Comparison of ENCODE assay signal across 19 mouse cellular contexts in the genomic region with DNA sequence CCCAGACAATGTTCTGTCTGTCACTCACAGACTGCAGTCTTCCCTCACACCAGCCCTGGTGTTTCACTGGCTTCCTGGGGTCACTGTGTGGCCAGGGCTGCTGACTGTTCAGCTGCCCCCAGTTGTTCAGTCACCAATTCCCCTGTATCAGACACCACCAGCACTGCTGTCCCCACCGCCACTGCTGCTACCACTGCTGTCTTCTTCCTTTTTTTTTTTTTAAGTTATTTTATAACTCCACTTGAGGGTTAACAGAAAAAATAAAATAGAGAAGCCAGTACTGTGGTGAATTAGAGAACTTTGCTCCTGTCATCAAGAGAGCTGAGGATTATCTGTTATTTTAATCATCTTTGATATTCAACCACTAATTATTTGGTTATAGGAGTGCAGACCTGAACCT.
"Had no signal": no experiment of that assay in that cellular context is flagged by ENCODE, and none has a peak within 500 bp of the region (broad histone marks: within the 10 kb centered on the region; RNA-seq: fewer than 3 reads in every experiment).

No protein-coding gene starts in this region.

- H3K4me3 ChIP-seq: limb, embryonic 12.5 days; limb, embryonic 15.5 days; midbrain, embryonic 12.5 days; myocyte; neural tube, embryonic 13.5 days had no signal

- ATAC-seq: liver, postnatal 0 days; lung, postnatal 0 days; midbrain, embryonic 16.5 days had no signal

- H3K9ac ChIP-seq: limb, embryonic 12.5 days; limb, embryonic 15.5 days; liver, embryonic 14.5 days; liver, postnatal 0 days; lung, embryonic 14.5 days; midbrain, embryonic 12.5 days; neural tube, embryonic 13.5 days had no signal

- H3K27me3 ChIP-seq: limb, embryonic 12.5 days; limb, embryonic 15.5 days; midbrain, embryonic 12.5 days; neural tube, embryonic 13.5 days had no signal

- H3K4me2 ChIP-seq: limb, embryonic 12.5 days; limb, embryonic 15.5 days; liver, embryonic 11.5 days; lung, embryonic 14.5 days; midbrain, embryonic 12.5 days; neural tube, embryonic 13.5 days had no signal

- H3K36me3 ChIP-seq: limb, embryonic 12.5 days; limb, embryonic 15.5 days; midbrain, embryonic 12.5 days; neural tube, embryonic 13.5 days had no signal

- H3K4me1 ChIP-seq: limb, embryonic 15.5 days; midbrain, embryonic 12.5 days; neural tube, embryonic 13.5 days had no signal

- H3K9me3 ChIP-seq: limb, embryonic 15.5 days; midbrain, embryonic 12.5 days; neural tube, embryonic 13.5 days had no signal

- H3K27ac ChIP-seq: limb, embryonic 12.5 days; limb, embryonic 15.5 days; liver, embryonic 14.5 days; midbrain, embryonic 12.5 days; neural tube, embryonic 13.5 days had no signal

- DNase-seq: kidney, adult 8-10 months; kidney, postnatal 14 days; kidney, postnatal 4 days; left cerebral cortex, postnatal 4 days; liver, postnatal 0 days; lung, embryonic 14.5 days; retina, postnatal 1 day; right cerebral cortex, postnatal 25 days; thymus, adult 18-20 months; thymus, postnatal 14 days had no signal
